Mouse (Mus musculus) forebrain, embryonic 12.5 days (tissue): ENCODE results near the gene Mtif3. TPM values are rescaled to one million over a fixed set of nuclear protein-coding genes. Genes with fewer than 3 reads are reported as not detected.
"Not testable (repeated sequence)": the region's sequence is repeated elsewhere in the genome, so short reads cannot be mapped to it uniquely, and the experiment has no call there.

Experiments
- ATAC-seq: fragments of 200-750 bp; cut with Nextera tagmentation; 2 replicates; pipeline ENCODE4 v1.8.0; 2017; ENCODE audit warnings: moderate TSS enrichment; ENCODE audit not compliant: low FRiP score
- H3K27ac ChIP-seq: fragments of 300-500 bp; sonication (generic); 2 replicates; pipeline ENCODE4 v1.5.1; 2016; ENCODE audit warnings: mild to moderate bottlenecking
- H3K27me3 ChIP-seq: fragments of 300-500 bp; sonication (generic); 2 replicates; pipeline ENCODE4 v1.6.1; 2016; ENCODE audit warnings: mild to moderate bottlenecking
- H3K36me3 ChIP-seq: fragments of 300-500 bp; sonication (generic); replicated peaks from 2 replicates; pipeline ENCODE4 v1.6.1; 2016; ENCODE audit warnings: mild to moderate bottlenecking
- H3K4me1 ChIP-seq: fragments of 300-500 bp; sonication (generic); 2 replicates; pipeline ENCODE4 v1.6.1; 2016
- H3K4me2 ChIP-seq: fragments of 300-500 bp; sonication (generic); 2 replicates; pipeline ENCODE4 v1.6.1; 2016; ENCODE audit warnings: mild to moderate bottlenecking, moderate library complexity
- H3K4me3 ChIP-seq: fragments of 300-500 bp; sonication (generic); replicated peaks from 2 replicates; pipeline ENCODE4 v1.5.1; 2016; ENCODE audit warnings: mild to moderate bottlenecking
- H3K9ac ChIP-seq: fragments of 300-500 bp; sonication (generic); 2 replicates; pipeline ENCODE4 v1.6.1; 2016; ENCODE audit warnings: mild to moderate bottlenecking
- H3K9me3 ChIP-seq: fragments of 300-500 bp; sonication (generic); 2 replicates; pipeline ENCODE4 v1.6.1; 2016
- WGBS: fragments of 180-500 bp; shearing (Covaris S2); methylation state at CpG from one replicate; pipeline ENCODE4 v1.1.7; 2016; 5-methylcytosine and 5-hydroxymethylcytosine counted together
- polyA plus RNA-seq: library from polyadenylated mRNA; unstranded; fragments of >200 nt; fragmentation: Nextera tagmentation; extraction: Ambion mirVana; gene quantifications from 2 replicates; pipeline ENCODE4 v1.2.1, GENCODE M21; 2016

Mtif3 gene
- polyA plus RNA-seq, 1 experiment from 2014 or later, result 18.8 TPM

DNA sequence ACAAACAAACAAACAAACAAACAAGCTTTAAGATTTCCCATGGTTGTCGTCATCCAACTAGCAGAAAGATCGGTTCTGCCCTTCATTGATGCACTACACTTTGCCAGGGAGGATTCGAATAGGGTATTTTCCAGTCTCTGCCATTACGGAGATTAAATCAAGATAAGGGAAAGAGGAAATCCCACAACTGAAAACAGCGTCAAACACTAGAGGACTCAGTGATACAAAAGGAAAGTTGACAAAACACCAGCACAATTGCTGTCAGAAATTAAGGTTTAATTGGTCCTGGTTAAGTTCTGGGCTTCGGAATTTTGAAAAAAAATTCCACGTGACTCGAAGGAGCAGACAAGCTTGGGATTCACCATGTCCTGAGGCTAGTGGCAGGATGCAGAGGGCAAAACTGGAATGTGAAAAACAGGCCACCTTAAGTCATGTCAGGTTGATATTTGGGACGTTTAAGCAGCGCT is 15.5 kb downstream of the Mtif3 start:
- H3K27ac ChIP-seq, result peak overlapping the region; percentile 66; the same call in 1 of the 2 replicates
- 26% methylated on average over 10 of the region's 10 CpGs for WGBS
- peaks cover 16% of the 10 kb centered on the region for H3K4me1 ChIP-seq
- H3K4me3 ChIP-seq, result peak overlapping the region; percentile 70
- peak overlapping the region; percentile 85 for H3K9ac ChIP-seq
- 0 out of 2 replicates have a peak, but pooled peaks cover 2% of the 10 kb centered on the region for H3K27me3 ChIP-seq
- peaks cover 28% of the 10 kb centered on the region for H3K36me3 ChIP-seq
- no peak; the same call in 1 of the 2 replicates for ATAC-seq
- peaks cover 3% of the 10 kb centered on the region; the same call in 1 of the 2 replicates for H3K9me3 ChIP-seq
- H3K4me2 ChIP-seq, result peak overlapping the region; percentile 92

- peaks cover 3% of the 10 kb centered on the region; the same call in 1 of the 2 replicates for H3K9me3 ChIP-seq
- H3K27ac ChIP-seq, result no peak overlapping the region
- 0 out of 2 replicates have a peak, but pooled peaks cover 3% of the 10 kb centered on the region for H3K27me3 ChIP-seq
- H3K9ac ChIP-seq, result no peak overlapping the region
- ATAC-seq, result no peak
- WGBS, result 97% methylated on average over 6 of the region's 6 CpGs
- peaks cover 22% of the 10 kb centered on the region for H3K36me3 ChIP-seq
- peaks cover 16% of the 10 kb centered on the region for H3K4me1 ChIP-seq
- no peak overlapping the region for H3K4me3 ChIP-seq
- H3K4me2 ChIP-seq, result no peak overlapping the region
Observed at GRCm38 (mm10) chr5:146947497-146947896, 16.1 kb downstream of the Mtif3 start.

DNA sequence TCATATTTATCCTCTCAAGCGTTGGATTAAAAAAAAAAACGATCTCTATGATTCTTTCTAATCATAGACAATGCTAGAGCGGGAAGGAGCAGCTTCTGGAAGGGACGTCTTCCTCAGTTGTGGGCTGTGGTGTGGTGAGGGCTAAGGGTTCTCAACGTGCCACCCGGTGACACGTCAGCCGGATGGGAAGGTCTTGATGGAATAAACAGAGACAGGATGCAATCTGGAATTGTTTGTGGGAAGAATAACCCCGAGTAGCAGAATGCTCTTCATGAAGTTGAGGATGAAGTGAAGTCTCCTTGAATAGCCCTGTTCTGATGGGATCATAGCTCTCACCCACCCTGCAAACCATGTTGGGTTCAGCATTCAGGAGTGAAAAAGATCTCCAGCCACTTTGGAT is 16.9 kb downstream of the Mtif3 start:
- Histone ChIP-seq H3K9me3 (peaks cover 3% of the 10 kb centered on the region; the same call in 1 of the 2 replicates), H3K36me3 (peaks cover 14% of the 10 kb centered on the region), H3K4me1 (peaks cover 16% of the 10 kb centered on the region), H3K4me2 (no peak overlapping the region), H3K4me3 (no peak overlapping the region), H3K9ac (no peak overlapping the region), H3K27ac (no peak overlapping the region), H3K27me3 (0 out of 2 replicates have a peak, but pooled peaks cover 3% of the 10 kb centered on the region)
- no peak for ATAC-seq
- WGBS, result 91% methylated on average over 9 of the region's 9 CpGs

GRCm38 (mm10) chr5:146944568-146944967 is 19.0 kb downstream of the Mtif3 start:
- 93% methylated on average over 2 of the region's 2 CpGs for WGBS

DNA sequence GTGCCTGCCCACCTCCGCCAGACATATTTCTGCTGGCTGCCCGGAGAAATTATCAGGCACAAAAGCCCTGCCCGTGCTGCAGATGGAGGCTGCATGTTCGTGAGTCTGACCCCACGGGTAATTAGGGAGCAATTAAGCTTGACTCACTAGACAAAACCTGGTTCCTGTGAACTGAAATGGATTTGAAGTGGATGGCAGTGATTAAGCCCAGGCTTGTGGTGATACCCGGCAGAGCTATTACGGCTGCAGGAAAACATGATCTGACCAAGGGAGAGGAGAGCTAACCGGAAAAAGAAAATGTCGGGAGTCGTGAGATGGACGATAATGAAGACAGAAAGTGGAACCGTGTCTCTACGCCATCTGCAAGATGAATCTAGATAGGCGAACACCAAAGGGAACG is 20.6 kb downstream of the Mtif3 start:
- Histone ChIP-seq H3K4me1 (no peaks in the 10 kb centered on the region), H3K36me3 (no peaks in the 10 kb centered on the region), H3K27ac (0 out of 2 replicates have a peak overlapping the region, but pooled peaks have one; percentile 25), H3K4me3 (no peak overlapping the region), H3K9me3 (peaks cover 6% of the 10 kb centered on the region; the same call in 1 of the 2 replicates), H3K9ac (no peak overlapping the region), H3K27me3 (peaks cover 8% of the 10 kb centered on the region), H3K4me2 (no peak overlapping the region)
- 72% methylated on average over 15 of the region's 15 CpGs for WGBS
- no peak for ATAC-seq

More at GRCm38 (mm10) chr5:146944568-146944967, 19.0 kb downstream of the Mtif3 start:
- no peak overlapping the region for H3K9ac ChIP-seq
- peaks cover 8% of the 10 kb centered on the region for H3K27me3 ChIP-seq
- ATAC-seq, result no peak
- peaks cover 3% of the 10 kb centered on the region; the same call in 1 of the 2 replicates for H3K9me3 ChIP-seq
- no peak overlapping the region for H3K27ac ChIP-seq
- peaks cover 8% of the 10 kb centered on the region for H3K4me1 ChIP-seq
- no peaks in the 10 kb centered on the region for H3K36me3 ChIP-seq
- no peak overlapping the region for H3K4me2 ChIP-seq
- no peak overlapping the region for H3K4me3 ChIP-seq

- 71% methylated on average over 2 of the region's 2 CpGs for WGBS
- not testable (repeated sequence) for H3K36me3 ChIP-seq, H3K27ac ChIP-seq, H3K4me3 ChIP-seq, H3K9me3 ChIP-seq, H3K4me2 ChIP-seq, H3K9ac ChIP-seq, H3K27me3 ChIP-seq, ATAC-seq, H3K4me1 ChIP-seq
Observed at GRCm38 (mm10) chr5:146941939-146942338, 21.7 kb downstream of the Mtif3 start.

- 0 out of 2 replicates have a peak, but pooled peaks have one; percentile 17 for ATAC-seq
- WGBS, result 24% methylated on average over 7 of the region's 7 CpGs
- H3K27me3 ChIP-seq, result peaks cover 8% of the 10 kb centered on the region
- H3K36me3 ChIP-seq, result no peaks in the 10 kb centered on the region
- H3K4me1 ChIP-seq, result no peaks in the 10 kb centered on the region
- H3K4me3 ChIP-seq, result no peak overlapping the region
- no peak overlapping the region for H3K27ac ChIP-seq
- H3K9me3 ChIP-seq, result peaks cover 6% of the 10 kb centered on the region; the same call in 1 of the 2 replicates
- no peak overlapping the region for H3K9ac ChIP-seq
- H3K4me2 ChIP-seq, result no peak overlapping the region
Observed at GRCm38 (mm10) chr5:146940219-146940618, 23.4 kb downstream of the Mtif3 start.

GRCm38 (mm10) chr5:146939109-146939796 is 24.3 kb downstream of the Mtif3 start:
- WGBS, result 79% methylated on average over 16 of the region's 16 CpGs
- H3K4me3 ChIP-seq, result no peak overlapping the region
- 0 out of 2 replicates have a peak, but pooled peaks cover 3% of the 10 kb centered on the region for H3K9me3 ChIP-seq
- no peak overlapping the region for H3K9ac ChIP-seq
- no peaks in the 10 kb centered on the region for H3K4me1 ChIP-seq
- ATAC-seq, result no peak
- peaks cover 8% of the 10 kb centered on the region for H3K27me3 ChIP-seq
- no peaks in the 10 kb centered on the region for H3K36me3 ChIP-seq
- H3K4me2 ChIP-seq, result no peak overlapping the region
- no peak overlapping the region for H3K27ac ChIP-seq

DNA sequence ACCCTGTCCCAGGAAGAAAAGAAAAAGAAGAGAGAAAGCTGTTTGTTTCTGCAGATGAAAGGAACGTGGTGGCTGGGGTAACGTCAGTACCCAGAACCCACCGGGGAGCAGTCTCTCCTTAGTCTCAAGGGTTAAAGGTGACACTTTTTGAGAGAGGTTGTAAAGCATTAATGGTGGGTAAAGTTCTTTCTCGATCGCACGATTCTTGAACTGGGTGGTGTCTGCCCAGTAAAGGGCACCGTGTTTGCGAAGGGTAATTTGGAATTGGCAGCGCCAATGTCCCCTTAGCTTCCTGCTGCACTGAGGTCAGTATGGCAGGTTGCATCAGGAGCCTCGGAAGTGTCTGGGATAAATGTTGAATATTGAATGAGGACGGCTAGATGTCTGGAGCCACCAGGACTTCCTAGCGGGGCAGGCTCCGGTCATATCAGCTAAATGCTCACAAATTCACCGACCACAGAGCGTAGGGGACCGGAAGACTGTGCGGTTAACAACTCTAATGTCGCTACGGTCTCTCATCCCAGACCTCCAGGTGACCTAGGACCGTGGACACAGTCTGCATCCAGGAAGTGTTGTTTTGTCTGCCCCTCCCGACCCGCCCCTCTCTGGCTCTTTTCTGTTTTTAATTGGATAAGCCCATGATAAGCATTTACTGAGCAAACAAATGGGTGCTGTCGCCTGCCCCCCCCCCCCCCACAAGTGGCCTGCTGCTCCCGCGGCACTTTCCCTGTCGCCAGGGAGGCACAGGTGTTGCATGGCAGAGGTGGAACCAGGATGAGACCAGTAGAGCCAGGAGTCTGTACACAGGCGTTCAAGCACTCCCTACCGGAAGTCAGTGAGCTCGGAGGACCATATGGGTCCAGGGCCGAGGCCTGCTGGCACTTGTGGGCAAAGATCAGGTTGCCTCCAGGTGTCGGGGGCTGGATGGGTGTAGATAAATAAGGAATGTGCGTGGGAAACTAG is 25.8 kb downstream of the Mtif3 start:
- Histone ChIP-seq H3K4me3 (no peak overlapping the region), H3K36me3 (no peaks in the 10 kb centered on the region), H3K27me3 (peaks cover 5% of the 10 kb centered on the region), H3K4me1 (no peaks in the 10 kb centered on the region), H3K4me2 (no peak overlapping the region), H3K9ac (no peak overlapping the region), H3K9me3 (0 out of 2 replicates have a peak, but pooled peaks cover 3% of the 10 kb centered on the region), H3K27ac (no peak overlapping the region)
- ATAC-seq, result no peak
- WGBS, result 88% methylated on average over 32 of the region's 32 CpGs

DNA sequence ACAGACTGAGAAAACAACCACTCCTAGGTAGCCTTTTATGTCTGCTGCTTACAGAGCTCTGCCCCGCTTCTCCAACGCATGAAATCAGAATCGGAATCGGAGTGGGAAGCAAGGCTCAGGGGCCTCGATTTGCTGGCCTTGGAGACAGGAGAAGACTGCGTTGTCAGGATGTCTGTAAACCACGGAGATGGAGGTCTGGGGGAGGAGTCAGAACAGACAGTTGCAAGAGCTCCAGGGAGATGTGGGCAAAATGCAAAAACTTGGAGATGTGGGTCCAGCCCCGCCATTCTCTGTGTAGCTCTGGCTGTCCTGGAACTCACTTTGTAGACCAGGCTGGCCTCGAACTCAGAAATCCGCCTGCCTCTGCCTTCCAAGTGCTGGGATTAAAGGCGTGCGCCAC is 30.1 kb downstream of the Mtif3 start:
- H3K4me3 ChIP-seq, result no peak overlapping the region
- H3K27ac ChIP-seq, result no peak overlapping the region
- H3K9ac ChIP-seq, result no peak overlapping the region
- 89% methylated on average over 12 of the region's 12 CpGs for WGBS
- H3K9me3 ChIP-seq, result no peaks in the 10 kb centered on the region
- no peaks in the 10 kb centered on the region for H3K36me3 ChIP-seq
- H3K4me1 ChIP-seq, result no peaks in the 10 kb centered on the region
- H3K27me3 ChIP-seq, result no peaks in the 10 kb centered on the region
- no peak for ATAC-seq
- no peak overlapping the region for H3K4me2 ChIP-seq

DNA sequence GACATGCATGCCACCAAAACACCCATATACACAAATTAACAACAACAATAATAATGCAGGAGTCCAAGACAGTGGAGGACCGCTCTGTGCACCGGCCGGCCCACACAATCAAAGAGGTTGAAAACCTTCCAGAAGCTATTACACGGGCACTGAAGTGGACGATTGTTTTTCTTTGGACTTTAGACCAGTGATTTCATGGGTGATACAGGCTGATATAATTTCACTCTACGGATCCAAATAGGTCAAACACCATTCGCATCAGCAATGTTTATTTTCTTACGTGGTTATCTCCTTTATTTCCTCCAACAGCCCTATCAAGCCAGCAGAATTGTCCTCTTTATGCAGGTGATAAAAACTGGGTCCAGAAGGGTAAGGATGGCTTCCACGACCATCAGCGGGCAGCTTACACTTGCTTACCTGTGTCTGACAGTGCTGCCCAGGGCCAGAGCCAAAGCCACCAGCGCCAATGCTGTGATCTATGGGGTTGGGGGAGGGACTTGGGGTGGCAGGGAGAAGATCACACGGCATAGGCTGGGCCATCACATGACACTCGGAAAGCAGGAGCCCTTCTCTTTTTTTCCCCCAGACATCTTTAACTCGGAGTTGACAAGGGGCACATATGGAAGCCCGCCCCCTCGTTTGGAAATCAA is 31.6 kb downstream of the Mtif3 start:
- 82% methylated on average over 16 of the region's 16 CpGs for WGBS
- H3K9ac ChIP-seq, result no peak overlapping the region
- no peaks in the 10 kb centered on the region for H3K4me1 ChIP-seq
- H3K27ac ChIP-seq, result no peak overlapping the region
- H3K4me3 ChIP-seq, result no peak overlapping the region
- H3K9me3 ChIP-seq, result no peaks in the 10 kb centered on the region
- no peaks in the 10 kb centered on the region for H3K27me3 ChIP-seq
- no peak for ATAC-seq
- H3K4me2 ChIP-seq, result no peak overlapping the region
- H3K36me3 ChIP-seq, result no peaks in the 10 kb centered on the region

- no peaks in the 10 kb centered on the region for H3K36me3 ChIP-seq
- no peak overlapping the region for H3K4me3 ChIP-seq
- H3K4me2 ChIP-seq, result no peak overlapping the region
- no peak for ATAC-seq
- H3K9ac ChIP-seq, result no peak overlapping the region
- H3K27me3 ChIP-seq, result no peaks in the 10 kb centered on the region
- H3K27ac ChIP-seq, result no peak overlapping the region
- no peaks in the 10 kb centered on the region for H3K9me3 ChIP-seq
- WGBS, result 94% methylated on average over 7 of the region's 7 CpGs
- no peaks in the 10 kb centered on the region for H3K4me1 ChIP-seq
Observed at GRCm38 (mm10) chr5:146931422-146931821, 32.2 kb downstream of the Mtif3 start.
